Mouse (Mus musculus) heart, postnatal 0 days (tissue): ENCODE data around the gene Mecr.

Source experiments
- CTCF ChIP-seq: IDR thresholded peaks from 2 replicates; pipeline ENCODE4 v1.5.1; 2016; ENCODE audit warnings: antibody characterized with exemption, control low read depth, low read depth
- EP300 ChIP-seq: IDR thresholded peaks from 2 replicates; pipeline ENCODE4 v1.6.1; 2016; ENCODE audit warnings: antibody characterized with exemption, low read depth

DNA sequence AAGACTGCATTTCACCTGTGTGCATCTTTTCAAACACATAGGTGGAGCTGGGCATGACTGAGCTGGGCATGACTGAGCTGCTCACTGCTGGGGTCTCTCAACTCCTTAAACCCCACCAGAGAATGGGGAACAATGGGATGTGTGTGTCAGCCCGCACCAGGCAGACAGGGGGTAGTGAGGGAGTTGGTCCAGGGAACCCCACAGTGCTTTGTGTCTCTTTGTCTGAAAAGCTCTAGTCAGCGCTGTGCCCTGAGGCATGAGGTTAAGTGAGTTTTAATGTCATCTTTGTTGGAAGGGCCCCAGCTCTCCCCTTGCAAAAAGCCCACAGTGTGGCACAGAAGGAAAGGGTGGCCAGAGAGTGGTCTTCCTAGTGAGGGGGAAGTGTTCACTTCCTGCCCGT, 18.3 kb upstream of the Mecr start:
- TF ChIP-seq CTCF: no peak
- TF ChIP-seq EP300: no peak
